ENCODE assay signal across 8 mouse cellular contexts in genomic region chr10:21998503-21999180, GRCm38 (mm10).
DNase-seq lines count a peak whose midpoint lies in the region; ATAC-seq and TF ChIP-seq lines count a peak whose summit lies in the region.

No protein-coding gene starts in this region.

- no peaks in the 10 kb centered on the region for H3K79me2 ChIP-seq in liver, adult 2 months (ENCODE audit: control insufficient read depth, insufficient read depth, low read length)

- TF ChIP-seq CTCF in liver, adult 2 months (IDR thresholded peaks at IDR 0.05; ENCODE audit: low read depth, low read length): no peak
- no peak for TF ChIP-seq CTCF in cortical plate, adult 2 months (IDR thresholded peaks at IDR 0.05; ENCODE audit: extremely low read depth, insufficient read depth, low read length)

- WGBS in liver, adult 2 months: 72% methylated on average over 28 of the region's 28 CpGs
- WGBS in liver, embryonic 12.5 days (ENCODE audit: insufficient replicate concordance): 75% methylated on average over 28 of the region's 28 CpGs
- 87% methylated on average over 28 of the region's 28 CpGs for WGBS in intestine, embryonic 14.5 days
- WGBS in midbrain, embryonic 16.5 days: 76% methylated on average over 28 of the region's 28 CpGs

- no peak overlapping the region; the same call in 1 of the 2 replicates for H3K27ac ChIP-seq in liver, adult 2 months (replicated peaks; ENCODE audit: insufficient read depth, low read depth, low read length)
- H3K27ac ChIP-seq in liver, embryonic 12.5 days: no peak overlapping the region
- 0 out of 2 replicates have a peak overlapping the region, but pooled peaks have one; percentile 17 for H3K27ac ChIP-seq in cortical plate, adult 2 months (ENCODE audit: insufficient read depth, low read length)
- H3K27ac ChIP-seq in intestine, embryonic 14.5 days (ENCODE audit: low read depth): no peak overlapping the region
- no peak overlapping the region for H3K27ac ChIP-seq in midbrain, embryonic 16.5 days (ENCODE audit: low read length)

- no peaks in the 10 kb centered on the region for H3K27me3 ChIP-seq in liver, adult 2 months (ENCODE audit: control insufficient read depth, insufficient read depth, low read length)
- peaks cover 7% of the 10 kb centered on the region for H3K27me3 ChIP-seq in liver, embryonic 12.5 days (replicated peaks)
- no peaks in the 10 kb centered on the region for H3K27me3 ChIP-seq in intestine, embryonic 14.5 days (replicated peaks; ENCODE audit: control insufficient read depth, insufficient read depth, low read length)
- H3K27me3 ChIP-seq in midbrain, embryonic 16.5 days (ENCODE audit: control insufficient read depth, insufficient read depth, low read depth, low read length): no peaks in the 10 kb centered on the region

- no peak for ATAC-seq in liver, embryonic 12.5 days
- ATAC-seq in intestine, embryonic 14.5 days (replicated peaks; ENCODE audit: low FRiP score, low TSS enrichment, low read depth): no peak
- no peak for ATAC-seq in midbrain, embryonic 16.5 days

- no peak for DNase-seq in liver, adult 2 months (ENCODE audit: extremely low read depth, low read depth, low spot score)
- no peak for DNase-seq in intestine, embryonic 14.5 days (ENCODE audit: low spot score)
- DNase-seq in embryo, embryonic 11 days: no peak
- DNase-seq in adrenal gland, postnatal 25 days: no peak
- DNase-seq in natural killer cell, adult 2 months (ENCODE audit: low spot score in 2 of 2): no peak

- H3K9ac ChIP-seq in liver, adult 2 months (ENCODE audit: low read depth, low read length): peak overlapping the region; percentile 57
- H3K9ac ChIP-seq in liver, embryonic 12.5 days: no peak overlapping the region
- no peak overlapping the region for H3K9ac ChIP-seq in intestine, embryonic 14.5 days (ENCODE audit: low read length)
- peak overlapping the region; percentile 20; the same call in 1 of the 2 replicates for H3K9ac ChIP-seq in midbrain, embryonic 16.5 days (ENCODE audit: low read depth, low read length)

- H3K4me2 ChIP-seq in liver, embryonic 12.5 days: no peak overlapping the region
- H3K4me2 ChIP-seq in intestine, embryonic 14.5 days (ENCODE audit: low read length): peak overlapping the region; percentile 16; the same call in 1 of the 2 replicates
- H3K4me2 ChIP-seq in midbrain, embryonic 16.5 days (ENCODE audit: low read length): peak overlapping the region; percentile 36

- H3K36me3 ChIP-seq in liver, adult 2 months (ENCODE audit: control insufficient read depth, insufficient read depth, low read length): peaks cover 36% of the 10 kb centered on the region
- peaks cover 31% of the 10 kb centered on the region for H3K36me3 ChIP-seq in liver, embryonic 12.5 days
- H3K36me3 ChIP-seq in intestine, embryonic 14.5 days (ENCODE audit: control insufficient read depth, insufficient read depth, low read length): peaks cover 24% of the 10 kb centered on the region
- H3K36me3 ChIP-seq in midbrain, embryonic 16.5 days (ENCODE audit: control insufficient read depth, insufficient read depth, low read length): peaks cover 7% of the 10 kb centered on the region

- no peak for TF ChIP-seq POLR2A in liver, adult 2 months (IDR thresholded peaks at IDR 0.05; ENCODE audit: extremely low read depth, insufficient read depth, low read length)
- 0 out of 2 replicates have a peak, but pooled peaks have one; percentile 31 for TF ChIP-seq POLR2A in cortical plate, adult 2 months (IDR thresholded peaks at IDR 0.05; ENCODE audit: extremely low read depth, insufficient read depth, low read length)

- H3K4me3 ChIP-seq in liver, adult 2 months (ENCODE audit: insufficient read depth, low read depth, low read length): peak overlapping the region; percentile 69
- no peak overlapping the region for H3K4me3 ChIP-seq in liver, embryonic 12.5 days
- H3K4me3 ChIP-seq in cortical plate, adult 2 months (ENCODE audit: insufficient read depth, low read length): peak overlapping the region; percentile 82
- no peak overlapping the region; the same call in 1 of the 2 replicates for H3K4me3 ChIP-seq in intestine, embryonic 14.5 days (ENCODE audit: low read depth, low read length)
- H3K4me3 ChIP-seq in midbrain, embryonic 16.5 days (ENCODE audit: low read depth, low read length): peak overlapping the region; percentile 6

- H3K9me3 ChIP-seq in liver, embryonic 12.5 days (replicated peaks): no peaks in the 10 kb centered on the region
- H3K9me3 ChIP-seq in intestine, embryonic 14.5 days (ENCODE audit: control insufficient read depth, low read length): no peaks in the 10 kb centered on the region
- no peaks in the 10 kb centered on the region for H3K9me3 ChIP-seq in midbrain, embryonic 16.5 days (replicated peaks; ENCODE audit: control insufficient read depth, low read length, poor library complexity, severe bottlenecking)

- H3K4me1 ChIP-seq in liver, adult 2 months (ENCODE audit: control insufficient read depth, insufficient read depth, low read length): peaks cover 9% of the 10 kb centered on the region; the same call in 1 of the 2 replicates
- H3K4me1 ChIP-seq in liver, embryonic 12.5 days: peaks cover 15% of the 10 kb centered on the region
- H3K4me1 ChIP-seq in cortical plate, adult 2 months (ENCODE audit: control insufficient read depth, insufficient read depth, low read length): peaks cover 2% of the 10 kb centered on the region
- 0 out of 2 replicates have a peak, but pooled peaks cover 5% of the 10 kb centered on the region for H3K4me1 ChIP-seq in intestine, embryonic 14.5 days (replicated peaks; ENCODE audit: control insufficient read depth, insufficient read depth, low read length)
- peaks cover 2% of the 10 kb centered on the region; the same call in 1 of the 2 replicates for H3K4me1 ChIP-seq in midbrain, embryonic 16.5 days (ENCODE audit: control insufficient read depth, insufficient read depth, low read length)

Comparison
In these comparisons a context has a peak if more than half of its experiments do, and no peak if none do; other contexts are left out.
1. H3K4me3 ChIP-seq: peak in liver, adult 2 months (single experiment), cortical plate, adult 2 months (single experiment) and midbrain, embryonic 16.5 days (single experiment); none in liver, embryonic 12.5 days (single experiment) and intestine, embryonic 14.5 days (single experiment).
2. H3K9ac ChIP-seq: peak in liver, adult 2 months (single experiment) and midbrain, embryonic 16.5 days (single experiment); none in liver, embryonic 12.5 days (single experiment) and intestine, embryonic 14.5 days (single experiment).